Mouse (Mus musculus): ENCODE measurements around the gene Ppfibp2.

Gene Ppfibp2

DNA sequence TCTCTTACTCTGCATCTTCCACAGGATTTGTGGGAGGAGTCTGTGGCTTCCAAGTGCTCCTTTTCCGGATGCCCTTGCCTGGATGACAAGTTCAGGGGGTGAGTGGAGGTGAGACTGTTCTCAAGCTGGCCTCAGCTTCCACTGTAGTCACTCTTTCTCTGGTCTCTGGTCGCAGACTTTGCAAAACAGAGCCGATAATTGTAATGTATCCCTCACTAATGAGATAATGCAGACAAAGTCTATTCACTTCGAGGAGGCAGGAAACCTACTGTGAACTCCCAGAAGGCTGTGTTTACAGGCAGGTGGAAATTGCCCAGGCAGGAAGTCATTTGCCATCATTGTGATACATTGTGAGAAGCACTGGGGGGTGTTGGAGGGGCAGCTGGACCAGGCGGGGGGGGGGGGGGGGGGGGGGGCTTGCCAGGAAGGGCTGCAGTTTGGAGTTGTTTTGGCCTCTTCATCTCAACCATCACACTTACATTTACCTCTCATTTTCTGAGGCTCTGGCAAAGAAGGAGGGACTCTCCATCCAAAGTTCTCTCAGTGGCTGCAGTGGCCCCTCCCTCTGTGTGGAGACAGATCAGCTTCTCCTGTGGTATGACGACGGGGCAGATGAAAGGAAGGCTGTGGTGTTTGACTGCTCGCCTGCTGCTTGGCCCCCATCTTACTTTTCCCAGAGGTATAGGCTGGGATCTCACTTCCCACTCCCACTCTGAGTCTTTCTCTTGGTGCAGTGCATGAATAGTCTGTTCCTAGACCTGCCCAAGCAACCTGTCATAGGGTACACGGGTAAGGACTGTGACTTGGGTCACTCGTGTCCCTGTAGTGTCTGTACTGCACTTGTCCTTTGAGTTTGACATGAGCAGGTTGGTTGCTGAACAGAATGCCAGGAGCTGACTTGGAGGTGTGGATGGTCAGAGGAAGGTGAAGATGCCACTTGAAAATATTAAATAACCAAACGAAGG is 23.3 kb downstream of the Ppfibp2 start:
- WGBS = 39% methylated on average over 11 of the region's 11 CpGs

- WGBS = 66% methylated on average over 4 of the region's 4 CpGs
Measured at GRCm38 (mm10) chr7:107619225-107619624, 24.2 kb downstream of the Ppfibp2 start.

DNA sequence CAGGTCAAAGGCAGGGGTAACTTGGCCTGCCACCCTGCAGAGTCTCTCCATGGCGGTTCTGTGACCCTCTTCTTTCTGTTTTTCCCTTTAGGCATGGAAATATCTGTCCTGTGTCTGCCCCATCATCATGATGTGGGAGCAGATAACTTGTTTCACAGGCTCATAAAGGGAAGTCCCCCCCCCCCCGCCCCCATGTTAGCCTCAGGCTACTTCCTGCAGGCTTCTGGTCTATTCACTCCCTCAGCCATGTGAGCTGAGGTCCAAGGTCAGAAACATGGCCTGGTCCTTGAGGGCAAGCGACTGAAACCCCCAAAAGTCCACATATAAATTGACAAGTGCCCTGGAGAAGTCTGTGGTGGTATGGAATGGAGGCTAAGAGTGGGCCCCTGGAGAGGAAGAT is 25.1 kb downstream of the Ppfibp2 start:
- 71% methylated on average over 3 of the region's 3 CpGs for WGBS

DNA sequence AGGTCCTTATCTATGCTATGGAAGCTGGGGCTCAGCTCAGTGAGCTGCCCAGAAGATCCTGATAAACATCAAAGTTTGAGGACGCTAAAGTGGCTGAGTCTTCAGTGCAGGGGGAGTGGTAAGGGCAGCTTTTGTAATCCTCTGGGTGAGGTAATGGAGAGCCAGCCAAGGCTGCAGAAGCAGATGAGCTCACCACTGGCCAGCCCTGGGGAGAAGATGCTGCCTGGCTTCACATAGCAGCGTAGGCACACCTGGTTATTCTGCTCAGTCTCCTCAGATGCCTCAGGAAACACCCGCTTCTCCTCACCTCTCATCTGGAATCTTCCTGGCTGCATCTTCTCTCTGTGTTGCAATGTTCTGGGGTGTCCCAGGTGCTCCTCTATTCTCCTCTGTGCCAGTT is 29.4 kb downstream of the Ppfibp2 start:
- WGBS = 77% methylated on average over 3 of the region's 3 CpGs

- WGBS = 79% methylated on average over 2 of the region's 2 CpGs
Measured at GRCm38 (mm10) chr7:107625061-107625460, 30.1 kb downstream of the Ppfibp2 start, which contains the start of gene 5330417H12Rik. 5330417H12Rik (minus strand) TSS chr7:107625161.

- WGBS = 89% methylated on average over 6 of the region's 6 CpGs
Measured at GRCm38 (mm10) chr7:107625781-107626180, 30.8 kb downstream of the Ppfibp2 start.

DNA sequence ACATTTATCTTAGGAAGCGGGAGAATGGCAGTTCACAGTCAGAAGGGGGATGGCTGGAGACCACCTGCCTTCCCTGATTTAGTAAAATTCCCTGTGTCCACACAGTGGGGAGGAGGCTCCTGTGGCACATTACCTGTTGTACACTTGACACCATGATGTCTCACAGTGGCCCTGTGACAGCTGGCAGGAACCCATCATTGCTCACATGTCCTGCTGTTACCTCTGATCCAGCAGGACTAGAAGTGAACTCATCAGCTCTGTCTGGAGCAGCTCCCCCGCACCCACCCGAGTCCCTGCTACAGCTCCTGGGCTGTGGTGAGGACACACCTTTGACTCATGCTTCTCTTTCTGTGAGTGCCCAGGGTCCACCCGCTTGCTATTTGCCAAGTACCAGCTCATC is 38.2 kb downstream of the Ppfibp2 start:
- 90% methylated on average over 4 of the region's 4 CpGs for WGBS

DNA sequence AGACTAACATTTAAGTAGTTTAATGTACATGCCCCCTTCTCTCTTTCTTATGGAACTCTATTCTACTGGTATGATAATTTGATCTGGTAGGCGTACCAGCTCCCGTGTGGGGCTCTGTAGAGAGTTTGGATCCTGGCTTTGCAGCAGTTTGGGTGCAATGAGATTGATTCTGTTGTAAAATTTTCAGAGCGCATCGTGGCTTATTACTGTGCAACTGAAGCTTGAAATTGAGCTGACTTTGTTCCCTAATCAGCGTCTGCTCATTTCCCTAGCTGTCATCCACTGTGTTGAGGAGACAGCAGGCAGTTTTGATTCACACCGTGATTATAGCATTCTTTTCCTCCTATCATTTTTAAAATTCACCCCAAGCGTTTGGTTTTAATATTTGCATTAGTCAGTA is 42.4 kb downstream of the Ppfibp2 start:
- WGBS = 80% methylated on average over 7 of the region's 7 CpGs

- 94% methylated on average over 5 of the region's 5 CpGs for WGBS
Measured at GRCm38 (mm10) chr7:107638026-107638425, 43.0 kb downstream of the Ppfibp2 start.

GRCm38 (mm10) chr7:107642586-107643275 is 47.7 kb downstream of the Ppfibp2 start:
- 62% methylated on average over 7 of the region's 7 CpGs for WGBS

- WGBS = 95% methylated on average over 2 of the region's 2 CpGs
Measured at GRCm38 (mm10) chr7:107644987-107645386, 50.0 kb downstream of the Ppfibp2 start.

GRCm38 (mm10) chr7:107648937-107649688 is 54.1 kb downstream of the Ppfibp2 start:
- WGBS = 85% methylated on average over 12 of the region's 12 CpGs

GRCm38 (mm10) chr7:107649990-107650389 is 55.0 kb downstream of the Ppfibp2 start:
- WGBS = 90% methylated on average over 7 of the region's 7 CpGs

DNA sequence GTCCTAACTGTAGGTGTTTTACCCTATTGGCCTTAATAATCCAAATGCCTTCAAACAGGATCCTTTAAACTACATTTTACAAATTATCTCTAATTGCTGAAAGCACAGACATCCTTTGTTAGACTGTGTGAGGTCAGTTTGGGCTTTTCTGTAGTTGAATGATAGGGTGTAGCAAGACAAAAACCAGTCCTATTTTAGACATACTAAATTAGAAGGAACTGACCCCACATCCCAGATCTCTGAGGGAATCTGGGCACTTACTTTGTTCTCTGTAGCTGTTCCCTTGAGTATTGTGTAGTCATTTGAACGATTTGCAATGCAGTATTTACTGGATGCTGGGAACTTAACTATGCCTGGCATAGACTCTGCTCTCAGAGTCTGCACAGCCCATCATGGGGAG is 56.8 kb downstream of the Ppfibp2 start:
- 57% methylated on average over 1 of the region's 1 CpGs for WGBS

DNA sequence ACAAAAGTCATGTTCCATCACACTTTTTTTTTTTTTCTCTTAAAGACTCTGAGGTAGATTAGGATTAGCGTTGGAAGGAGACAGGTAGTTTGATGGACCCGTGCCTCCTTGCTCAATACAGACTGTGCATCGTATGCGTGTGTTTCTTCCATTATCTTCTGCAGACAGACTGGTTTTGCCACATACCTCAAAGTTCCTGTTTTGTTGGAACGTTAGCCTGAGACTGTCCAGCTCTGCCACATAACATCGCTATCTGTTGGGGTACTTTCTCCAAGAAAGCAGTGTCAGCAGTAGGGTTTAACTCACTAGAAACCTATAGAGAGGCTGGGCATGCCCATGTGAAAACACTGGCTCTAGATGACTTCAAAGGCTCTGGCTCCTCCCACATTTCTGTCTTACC is 61.4 kb downstream of the Ppfibp2 start:
- WGBS = 88% methylated on average over 6 of the region's 6 CpGs

DNA sequence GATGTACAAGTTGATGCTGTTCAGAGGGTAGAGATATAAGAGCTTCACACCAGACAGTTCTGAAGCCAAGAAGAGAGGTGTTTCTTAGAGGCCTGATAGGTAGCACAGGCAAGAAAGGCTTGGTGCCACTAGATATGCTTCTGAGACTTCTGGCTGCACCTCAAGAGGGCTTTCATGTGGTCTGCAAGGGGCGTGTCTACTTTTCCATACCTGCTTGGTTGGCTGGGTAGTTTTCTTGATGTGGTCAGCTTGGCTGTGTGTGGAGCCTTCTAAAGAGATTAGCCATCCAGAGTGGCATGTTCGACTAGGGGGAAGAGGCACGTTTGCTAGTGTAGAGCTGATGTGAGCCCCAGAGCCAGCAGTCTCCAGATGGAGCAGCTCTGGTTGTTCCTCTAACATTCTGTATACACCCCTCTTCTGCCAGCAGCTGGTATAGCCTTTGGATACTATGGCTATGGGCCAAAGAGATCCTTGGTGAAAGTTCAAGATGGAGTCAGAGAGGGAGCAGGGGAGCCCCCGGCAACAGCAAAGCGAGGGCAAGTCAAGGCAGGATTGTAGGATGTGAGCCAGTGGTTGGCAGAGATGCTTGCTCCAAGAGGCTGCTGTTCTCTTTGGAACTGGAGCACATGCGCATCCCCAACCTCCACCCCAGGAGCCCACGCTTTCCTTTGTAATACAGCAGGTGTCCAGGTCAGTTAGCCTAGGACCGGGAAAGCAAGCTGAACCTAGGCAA is 64.3 kb downstream of the Ppfibp2 start:
- WGBS = 84% methylated on average over 8 of the region's 8 CpGs

DNA sequence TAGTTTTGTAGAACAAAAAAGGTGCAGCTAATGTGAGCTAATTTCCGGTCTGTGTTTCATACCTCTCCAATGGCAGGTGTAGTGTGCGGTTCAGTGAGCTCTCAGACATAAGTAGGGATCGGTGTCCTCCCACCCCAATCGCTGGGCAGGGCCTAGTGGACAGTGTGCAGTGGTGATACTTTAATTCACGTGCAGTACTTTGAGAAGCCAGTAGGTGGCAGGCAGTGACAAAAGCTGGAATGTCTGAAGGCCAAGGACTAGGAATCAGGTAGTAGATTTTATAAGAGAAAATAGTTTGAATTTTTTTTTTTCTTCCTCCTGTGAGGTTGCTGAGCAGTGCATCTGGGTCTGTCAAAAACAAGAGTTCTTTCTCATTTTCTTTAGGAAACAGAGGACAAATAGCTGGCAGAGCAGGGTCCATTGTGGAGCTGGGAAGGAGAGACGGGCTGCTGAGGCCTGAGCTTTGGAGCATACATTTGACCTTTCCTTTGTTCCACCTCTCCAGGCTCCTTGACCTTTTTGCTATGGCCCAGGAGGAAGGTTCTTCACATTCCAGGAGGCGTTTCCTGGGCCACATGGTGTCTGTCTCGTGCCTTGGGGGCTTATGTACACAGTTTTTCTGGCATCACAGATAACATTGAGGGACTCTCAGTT is 66.3 kb downstream of the Ppfibp2 start:
- WGBS = 37% methylated on average over 8 of the region's 8 CpGs

DNA sequence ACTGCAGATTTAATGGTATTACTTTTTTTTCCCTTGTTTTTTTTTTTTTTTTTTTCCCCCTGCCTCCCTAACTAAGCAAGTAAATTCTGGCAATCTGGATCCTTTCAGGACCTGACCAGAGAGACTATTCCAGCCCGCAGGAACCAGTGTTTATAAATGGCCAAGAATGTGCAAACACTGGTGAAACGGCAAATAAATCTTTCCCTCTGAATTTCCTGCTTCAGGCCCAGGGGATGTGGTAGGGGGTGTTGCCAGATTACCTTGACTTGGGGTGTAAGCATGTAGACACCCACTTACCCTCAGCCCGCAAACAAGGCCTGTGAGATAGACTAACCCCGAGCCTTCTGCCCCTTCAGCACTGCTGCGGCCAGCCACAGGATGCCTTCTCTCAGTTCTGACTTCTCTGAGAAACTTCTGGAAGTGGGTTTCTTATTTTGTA is 66.9 kb downstream of the Ppfibp2 start:
- WGBS = 91% methylated on average over 5 of the region's 5 CpGs

DNA sequence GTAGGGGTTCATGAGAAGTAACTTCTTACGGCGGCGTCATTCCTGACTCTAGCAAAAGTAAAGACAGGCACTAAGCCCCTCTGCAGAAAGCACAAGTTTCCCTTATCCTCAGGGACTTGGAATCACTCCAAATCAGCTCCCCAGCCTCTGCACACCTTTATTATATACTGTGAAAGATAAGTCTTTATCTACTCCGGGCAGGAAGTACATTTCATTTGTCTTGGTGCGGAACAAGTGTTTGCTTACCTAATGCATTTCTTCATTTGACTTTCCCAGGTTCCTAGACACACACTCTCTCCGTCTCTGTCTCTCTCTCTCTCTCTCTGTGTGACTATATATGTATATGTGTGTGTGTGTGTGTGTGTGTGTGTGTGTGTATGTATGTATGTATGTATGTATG is 68.6 kb downstream of the Ppfibp2 start:
- WGBS = 92% methylated on average over 6 of the region's 6 CpGs

All from cerebral cortex, adult 2 months (tissue).